Mouse (Mus musculus) heart, adult 11 months (tissue): ENCODE results near the gene Actn3.
"Not testable (repeated sequence)": the region's sequence is repeated elsewhere in the genome, so short reads cannot be mapped to it uniquely, and the experiment has no call there.

Experiments
- DNase-seq: peaks from one replicate; pipeline ENCODE4 v3.0.0; 2022

Gene Actn3

GRCm38 (mm10) chr19:4877785-4878184, at the start of gene Actn3:
Gene Actn3, minus strand, starts transcription at chr19:4877909.
- DNase-seq, result peak; percentile 97

- DNase-seq, result no peak
These were observed 47.6 kb upstream of the Actn3 start for GRCm38 (mm10) chr19:4925121-4925860.

GRCm38 (mm10) chr19:4919652-4920051, 41.9 kb upstream of the Actn3 start:
- DNase-seq, result no peak

- no peak for DNase-seq
These were observed 39.1 kb upstream of the Actn3 start for GRCm38 (mm10) chr19:4916827-4917226.

GRCm38 (mm10) chr19:4915924-4916603, 38.4 kb upstream of the Actn3 start:
- peak; percentile 91 for DNase-seq

GRCm38 (mm10) chr19:4909376-4909775, 31.7 kb upstream of the Actn3 start:
- no peak for DNase-seq

GRCm38 (mm10) chr19:4908107-4908506, 30.4 kb upstream of the Actn3 start:
- no peak for DNase-seq

- peak; percentile 98 for DNase-seq
These were observed 28.5 kb upstream of the Actn3 start, which contains the start of gene Bbs1 for GRCm38 (mm10) chr19:4905979-4906794. Gene Bbs1, minus strand, starts transcription at chr19:4906628.

- DNase-seq, result no peak
These were observed 22.2 kb upstream of the Actn3 start for GRCm38 (mm10) chr19:4899888-4900287.

- no peak for DNase-seq
These were observed 21.3 kb upstream of the Actn3 start for GRCm38 (mm10) chr19:4898972-4899371.

- no peak for DNase-seq
These were observed 19.2 kb upstream of the Actn3 start for GRCm38 (mm10) chr19:4896780-4897520.

- DNase-seq, result no peak
These were observed 14.1 kb upstream of the Actn3 start for GRCm38 (mm10) chr19:4891798-4892197.

GRCm38 (mm10) chr19:4889791-4890190, 12.1 kb upstream of the Actn3 start:
- DNase-seq, result peak; percentile 92

GRCm38 (mm10) chr19:4883961-4884360, 6.3 kb upstream of the Actn3 start:
- DNase-seq, result no peak

- no peak for DNase-seq
These were observed 1.6 kb upstream of the Actn3 start for GRCm38 (mm10) chr19:4879324-4879703.

- DNase-seq, result peak; percentile 100
These were observed 955 bp upstream of the Actn3 start, which contains the start of gene Zdhhc24 for GRCm38 (mm10) chr19:4878405-4879323. Gene Zdhhc24, plus strand, starts transcription at chr19:4878668.

GRCm38 (mm10) chr19:4876755-4877154, 954 bp downstream of the Actn3 start:
- DNase-seq, result no peak

GRCm38 (mm10) chr19:4876241-4876640, 1.5 kb downstream of the Actn3 start:
- no peak for DNase-seq

GRCm38 (mm10) chr19:4874613-4875012, 3.1 kb downstream of the Actn3 start:
- not testable (repeated sequence) for DNase-seq

- DNase-seq, result no peak
These were observed 12.6 kb downstream of the Actn3 start for GRCm38 (mm10) chr19:4865147-4865546.

- DNase-seq, result no peak
These were observed 14.7 kb downstream of the Actn3 start for GRCm38 (mm10) chr19:4863048-4863447.

GRCm38 (mm10) chr19:4859081-4859480, 18.6 kb downstream of the Actn3 start:
- DNase-seq, result no peak
